Mouse (Mus musculus): ENCODE measurements around the gene Rab19.
A peak's percentile ranks its signal among the peaks of the same experiment; 100 is the strongest.

- TF ChIP-seq CTCF (IDR thresholded peaks at IDR 0.05 in 2 of 3, conservative IDR thresholded peaks at IDR 0.05 in 1 of 3; ENCODE audit: control insufficient read depth in 1 of 3, insufficient read depth in 1 of 3, low read depth in 2 of 3, low read length in 3 of 3, poor library complexity in 1 of 3, severe bottlenecking in 1 of 3) (peak in 1 of 3 experiments; percentile 11; a peak in 1 of 6 replicates), HCFC1 (IDR thresholded peaks at IDR 0.05; ENCODE audit: low read depth, low read length) (no peak), E2F4 (IDR thresholded peaks at IDR 0.05; ENCODE audit: borderline replicate concordance, low read depth, low read length) (no peak), ZNF384 (IDR thresholded peaks at IDR 0.05; ENCODE audit: low read depth, low read length) (no peak), BHLHE40 (IDR thresholded peaks at IDR 0.05; ENCODE audit: borderline replicate concordance, low read depth, low read length) (no peak), SIN3A (IDR thresholded peaks at IDR 0.05; ENCODE audit: low read length) (no peak), POLR2A (IDR thresholded peaks at IDR 0.05; ENCODE audit: control insufficient read depth in 1 of 2, insufficient read depth in 1 of 2, low read depth in 1 of 2, low read length in 2 of 2, poor library complexity in 1 of 2) (no peak), UBTF (IDR thresholded peaks at IDR 0.05; ENCODE audit: borderline replicate concordance, insufficient read depth, low read depth, low read length) (no peak)
Observed at GRCm38 (mm10) chr6:39347880-39348814, 32.8 kb upstream of the Rab19 start.

All from MEL (cell line).